Mouse (Mus musculus): ENCODE results near the gene Srgap1. TPM values are rescaled to one million over a fixed set of nuclear protein-coding genes. Genes with fewer than 3 reads are reported as not detected.

Gene Srgap1
- polyA plus RNA-seq, 1 experiment from 2014 or later = 40.9 TPM

DNA sequence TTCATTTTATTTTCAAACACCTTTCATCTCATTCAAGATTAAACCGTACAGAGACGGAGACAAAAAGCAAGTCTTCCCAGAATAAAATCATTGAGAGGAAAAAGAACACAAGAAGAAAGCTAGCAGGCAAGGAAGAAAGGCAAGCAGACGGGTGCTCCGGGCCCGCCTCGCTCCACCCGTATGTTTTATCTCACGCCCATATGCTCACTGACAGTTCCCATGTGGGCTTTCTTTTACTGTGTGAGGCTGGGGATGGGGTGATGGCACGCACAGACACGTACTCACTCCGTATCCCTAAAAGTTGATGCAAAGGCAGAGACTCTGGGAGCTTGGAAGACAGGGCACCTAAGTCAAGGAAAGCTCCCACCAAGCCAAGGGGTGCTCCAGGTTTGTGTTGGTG lies 90.6 kb downstream of the Srgap1 start:
- Histone ChIP-seq H3K9ac (replicated peaks) (no peak overlapping the region), H3K9me3 (no peaks in the 10 kb centered on the region), H3K27ac (no peak overlapping the region), H3K4me3 (replicated peaks) (no peak overlapping the region), H3K27me3 (no peaks in the 10 kb centered on the region), H3K36me3 (no peaks in the 10 kb centered on the region), H3K4me2 (replicated peaks) (no peak overlapping the region), H3K4me1 (replicated peaks) (peaks cover 21% of the 10 kb centered on the region)
- WGBS = 68% methylated on average over 11 of the region's 11 CpGs
- ATAC-seq = no peak

- no peaks in the 10 kb centered on the region for H3K36me3 ChIP-seq
- H3K4me2 ChIP-seq (replicated peaks) = no peak overlapping the region
- no peak overlapping the region for H3K27ac ChIP-seq
- no peaks in the 10 kb centered on the region for H3K9me3 ChIP-seq
- H3K9ac ChIP-seq (replicated peaks) = no peak overlapping the region
- ATAC-seq = no peak
- H3K27me3 ChIP-seq = no peaks in the 10 kb centered on the region
- H3K4me1 ChIP-seq (replicated peaks) = peaks cover 19% of the 10 kb centered on the region
- no peak overlapping the region for H3K4me3 ChIP-seq (replicated peaks)
- whole genome bisulfite sequencing = 71% methylated on average over 4 of the region's 4 CpGs
Measured at GRCm38 (mm10) chr10:121955730-121956129, 91.4 kb downstream of the Srgap1 start.

- Histone ChIP-seq H3K27me3 (no peaks in the 10 kb centered on the region), H3K4me3 (replicated peaks) (no peak overlapping the region), H3K9ac (replicated peaks) (no peak overlapping the region), H3K9me3 (no peaks in the 10 kb centered on the region), H3K36me3 (no peaks in the 10 kb centered on the region; the same call in 1 of the 2 replicates), H3K4me2 (replicated peaks) (no peak overlapping the region), H3K4me1 (replicated peaks) (peaks cover 19% of the 10 kb centered on the region), H3K27ac (no peak overlapping the region)
- no peak for ATAC-seq
- WGBS = 81% methylated on average over 6 of the region's 6 CpGs
Measured at GRCm38 (mm10) chr10:121954877-121955276, 92.2 kb downstream of the Srgap1 start.

DNA sequence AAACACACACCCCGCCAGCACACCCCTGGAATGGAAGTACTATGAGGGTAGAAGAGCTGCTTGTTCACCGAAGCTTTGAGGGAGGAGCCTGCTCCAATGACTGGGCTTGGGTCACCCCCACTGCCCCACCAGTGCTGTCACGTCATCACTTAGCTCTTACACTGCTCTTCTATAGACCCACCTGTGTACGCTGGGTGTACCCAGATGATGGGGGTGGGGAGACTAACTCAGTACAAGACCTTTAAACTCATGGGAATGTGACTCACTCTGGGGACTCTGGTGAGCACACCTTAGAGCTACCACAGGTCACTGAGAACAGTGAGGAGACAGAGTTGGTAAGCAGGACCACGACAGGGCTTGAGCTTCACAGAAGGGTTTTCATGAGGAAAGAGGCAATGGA lies 94.1 kb downstream of the Srgap1 start:
- Histone ChIP-seq H3K4me1 (replicated peaks) (peaks cover 15% of the 10 kb centered on the region), H3K27me3 (no peaks in the 10 kb centered on the region), H3K9ac (replicated peaks) (no peak overlapping the region), H3K4me3 (replicated peaks) (no peak overlapping the region), H3K4me2 (replicated peaks) (no peak overlapping the region), H3K27ac (no peak overlapping the region), H3K9me3 (no peaks in the 10 kb centered on the region), H3K36me3 (no peaks in the 10 kb centered on the region; the same call in 1 of the 2 replicates)
- ATAC-seq = no peak
- 95% methylated on average over 5 of the region's 5 CpGs for WGBS

DNA sequence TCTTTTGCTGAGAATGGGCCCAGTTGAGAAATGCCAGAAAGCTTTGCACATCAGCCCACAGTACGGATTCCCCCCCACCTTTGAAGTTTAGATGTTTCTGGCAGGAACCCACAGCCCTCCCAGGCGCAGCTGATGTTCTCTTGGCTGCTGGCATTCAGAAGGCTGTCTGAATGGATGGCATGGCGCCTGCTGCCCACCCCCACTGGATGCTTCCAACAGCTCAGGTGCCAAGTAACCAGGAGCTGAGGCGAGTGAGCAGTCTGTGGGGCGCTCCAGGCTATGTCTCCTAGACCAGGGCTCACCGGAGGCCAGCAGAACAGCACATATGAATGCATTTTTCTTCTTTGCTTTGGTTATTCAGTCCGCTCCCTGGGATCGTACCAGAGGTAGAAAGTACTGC lies 100.9 kb downstream of the Srgap1 start:
- Histone ChIP-seq H3K9me3 (no peaks in the 10 kb centered on the region; the same call in 1 of the 2 replicates), H3K4me3 (replicated peaks) (no peak overlapping the region), H3K27me3 (no peaks in the 10 kb centered on the region), H3K36me3 (no peaks in the 10 kb centered on the region; the same call in 1 of the 2 replicates), H3K4me2 (replicated peaks) (no peak overlapping the region), H3K4me1 (replicated peaks) (no peaks in the 10 kb centered on the region), H3K27ac (no peak overlapping the region), H3K9ac (replicated peaks) (no peak overlapping the region)
- 0 out of 2 replicates have a peak, but pooled peaks have one; percentile 45 for ATAC-seq
- WGBS = 89% methylated on average over 8 of the region's 8 CpGs

- Histone ChIP-seq H3K27ac (no peak overlapping the region), H3K4me2 (replicated peaks) (no peak overlapping the region), H3K9ac (replicated peaks) (no peak overlapping the region), H3K9me3 (no peaks in the 10 kb centered on the region), H3K36me3 (no peaks in the 10 kb centered on the region), H3K4me1 (replicated peaks) (no peaks in the 10 kb centered on the region), H3K4me3 (replicated peaks) (no peak overlapping the region), H3K27me3 (no peaks in the 10 kb centered on the region)
- ATAC-seq = no peak
- WGBS = 90% methylated on average over 14 of the region's 14 CpGs
Measured at GRCm38 (mm10) chr10:121931909-121932308, 115.2 kb downstream of the Srgap1 start.

- Histone ChIP-seq H3K4me2 (replicated peaks) (no peak overlapping the region), H3K9ac (replicated peaks) (no peak overlapping the region), H3K4me3 (replicated peaks) (no peak overlapping the region), H3K27me3 (no peaks in the 10 kb centered on the region), H3K9me3 (no peaks in the 10 kb centered on the region), H3K27ac (no peak overlapping the region), H3K4me1 (replicated peaks) (no peaks in the 10 kb centered on the region), H3K36me3 (peaks cover 31% of the 10 kb centered on the region)
- 78% methylated on average over 3 of the region's 3 CpGs for whole genome bisulfite sequencing
- ATAC-seq = no peak
Measured at GRCm38 (mm10) chr10:121926094-121926493, 121.0 kb downstream of the Srgap1 start.

DNA sequence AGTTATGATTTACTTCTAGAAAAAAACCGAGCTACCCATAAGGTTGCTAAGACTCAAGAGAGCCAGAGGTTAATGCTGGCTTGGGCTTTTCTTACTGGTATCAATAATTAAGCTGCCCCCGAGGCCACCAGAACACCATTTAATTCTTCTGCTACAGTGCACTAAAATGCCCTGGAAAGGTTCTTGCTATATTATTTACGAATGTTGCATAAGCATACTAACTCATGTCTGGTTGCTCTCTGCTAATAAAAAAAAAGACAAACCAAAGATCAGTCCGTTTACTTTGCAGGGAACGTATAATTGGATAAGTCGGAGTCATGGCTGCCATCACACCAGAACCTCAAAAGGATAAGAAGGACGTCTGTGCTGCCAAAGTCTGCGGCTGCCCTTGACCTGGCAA lies 128.1 kb downstream of the Srgap1 start:
- H3K4me2 ChIP-seq (replicated peaks) = no peak overlapping the region
- 0 out of 2 replicates have a peak, but pooled peaks cover 8% of the 10 kb centered on the region for H3K4me1 ChIP-seq (replicated peaks)
- no peak overlapping the region for H3K9ac ChIP-seq (replicated peaks)
- 73% methylated on average over 8 of the region's 8 CpGs for WGBS
- no peaks in the 10 kb centered on the region for H3K27me3 ChIP-seq
- ATAC-seq = no peak
- H3K4me3 ChIP-seq (replicated peaks) = no peak overlapping the region
- H3K27ac ChIP-seq = no peak overlapping the region
- H3K36me3 ChIP-seq = peaks cover 22% of the 10 kb centered on the region
- no peaks in the 10 kb centered on the region for H3K9me3 ChIP-seq

GRCm38 (mm10) chr10:121918579-121918978 lies 128.5 kb downstream of the Srgap1 start:
- 0 out of 2 replicates have a peak, but pooled peaks cover 8% of the 10 kb centered on the region for H3K4me1 ChIP-seq (replicated peaks)
- H3K36me3 ChIP-seq = peaks cover 17% of the 10 kb centered on the region
- WGBS = 83% methylated on average over 3 of the region's 3 CpGs
- no peaks in the 10 kb centered on the region for H3K27me3 ChIP-seq
- no peak overlapping the region for H3K4me3 ChIP-seq (replicated peaks)
- H3K9ac ChIP-seq (replicated peaks) = no peak overlapping the region
- H3K4me2 ChIP-seq (replicated peaks) = no peak overlapping the region
- H3K9me3 ChIP-seq = no peaks in the 10 kb centered on the region
- no peak for ATAC-seq
- no peak overlapping the region for H3K27ac ChIP-seq

DNA sequence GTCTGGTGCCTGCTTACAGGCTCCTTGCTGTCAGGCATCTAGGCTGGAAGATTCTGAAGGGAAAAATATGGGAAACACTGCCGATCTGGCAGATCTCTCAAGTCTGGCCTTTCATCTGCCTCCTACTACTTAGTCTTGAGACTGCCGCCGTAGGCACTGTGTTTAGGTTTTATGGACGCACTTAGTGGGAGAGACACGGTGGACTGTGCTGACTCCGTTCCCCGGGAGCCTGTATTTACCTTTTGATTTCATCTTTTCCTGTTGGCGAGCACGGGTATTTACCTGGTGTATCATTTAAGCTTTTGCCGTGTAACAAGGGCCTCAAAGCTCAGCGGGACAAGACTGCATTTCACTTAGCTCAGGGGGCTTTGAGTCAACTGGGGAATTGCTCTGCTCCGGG lies 131.6 kb downstream of the Srgap1 start:
- H3K9me3 ChIP-seq = no peaks in the 10 kb centered on the region
- ATAC-seq = no peak

DNA sequence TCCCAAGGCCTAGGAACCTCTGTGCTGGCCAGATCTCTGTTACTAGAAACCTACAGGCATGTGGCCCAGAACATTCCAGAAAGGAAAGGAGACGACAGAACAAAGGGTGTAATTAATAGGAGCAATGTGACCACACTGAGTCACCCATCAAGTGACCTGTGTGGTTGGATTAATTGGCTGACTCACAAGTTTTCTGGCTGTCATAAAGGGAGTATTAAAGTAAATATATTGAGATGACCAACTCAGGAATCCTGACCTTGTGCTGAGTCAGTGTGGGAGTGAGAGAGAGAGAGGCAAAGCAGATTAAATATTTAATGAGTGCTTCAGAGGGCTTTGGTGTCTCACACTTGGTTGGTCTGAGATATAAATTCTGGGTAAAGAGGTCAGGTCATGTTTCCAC lies 143.0 kb downstream of the Srgap1 start:
- WGBS = 70% methylated on average over 1 of the region's 1 CpGs
- H3K9me3 ChIP-seq = no peaks in the 10 kb centered on the region
- no peak overlapping the region for H3K27ac ChIP-seq
- H3K36me3 ChIP-seq = peaks cover 3% of the 10 kb centered on the region; the same call in 1 of the 2 replicates
- H3K27me3 ChIP-seq = no peaks in the 10 kb centered on the region
- no peaks in the 10 kb centered on the region for H3K4me1 ChIP-seq (replicated peaks)
- no peak overlapping the region for H3K4me2 ChIP-seq (replicated peaks)
- ATAC-seq = no peak
- H3K9ac ChIP-seq (replicated peaks) = no peak overlapping the region
- H3K4me3 ChIP-seq (replicated peaks) = no peak overlapping the region

More for the DNA sequence above, 131.6 kb downstream of the Srgap1 start:
- H3K27me3 ChIP-seq = no peaks in the 10 kb centered on the region
- H3K36me3 ChIP-seq = 0 out of 2 replicates have a peak, but pooled peaks cover 5% of the 10 kb centered on the region
- no peak overlapping the region for H3K27ac ChIP-seq
- 86% methylated on average over 12 of the region's 12 CpGs for WGBS
- H3K4me1 ChIP-seq (replicated peaks) = 0 out of 2 replicates have a peak, but pooled peaks cover 8% of the 10 kb centered on the region
- no peak overlapping the region for H3K9ac ChIP-seq (replicated peaks)
- no peak overlapping the region for H3K4me3 ChIP-seq (replicated peaks)
- no peak overlapping the region for H3K4me2 ChIP-seq (replicated peaks)

GRCm38 (mm10) chr10:121902651-121903050 lies 144.5 kb downstream of the Srgap1 start:
- 85% methylated on average over 8 of the region's 8 CpGs for WGBS
- H3K4me3 ChIP-seq (replicated peaks) = no peak overlapping the region
- no peak overlapping the region for H3K9ac ChIP-seq (replicated peaks)
- H3K9me3 ChIP-seq = no peaks in the 10 kb centered on the region
- H3K27me3 ChIP-seq = no peaks in the 10 kb centered on the region
- ATAC-seq = no peak
- peaks cover 3% of the 10 kb centered on the region; the same call in 1 of the 2 replicates for H3K36me3 ChIP-seq
- no peak overlapping the region for H3K4me2 ChIP-seq (replicated peaks)
- no peaks in the 10 kb centered on the region for H3K4me1 ChIP-seq (replicated peaks)
- no peak overlapping the region for H3K27ac ChIP-seq

- 92% methylated on average over 6 of the region's 6 CpGs for WGBS
Measured at GRCm38 (mm10) chr10:121900772-121901171, 146.3 kb downstream of the Srgap1 start.

More at GRCm38 (mm10) chr10:121900772-121901171, 146.3 kb downstream of the Srgap1 start:
- no peak overlapping the region for H3K4me2 ChIP-seq (replicated peaks)
- H3K4me3 ChIP-seq (replicated peaks) = no peak overlapping the region
- H3K9ac ChIP-seq (replicated peaks) = no peak overlapping the region
- no peak overlapping the region for H3K27ac ChIP-seq
- peaks cover 5% of the 10 kb centered on the region; the same call in 1 of the 2 replicates for H3K36me3 ChIP-seq
- H3K27me3 ChIP-seq = no peaks in the 10 kb centered on the region
- no peaks in the 10 kb centered on the region for H3K9me3 ChIP-seq
- H3K4me1 ChIP-seq (replicated peaks) = no peaks in the 10 kb centered on the region
- ATAC-seq = no peak

Data from midbrain, embryonic 13.5 days (tissue).